Mouse (Mus musculus): ENCODE results near the gene Col4a5. TPM values are rescaled to one million over a fixed set of nuclear protein-coding genes. Genes with fewer than 3 reads are reported as not detected.

Gene Col4a5
- total RNA-seq, 2 experiments from 2014 or later = not detected

Other genes with a start within 250 kb of the Col4a5 start
- gene Col4a6, start 1.3 kb upstream of the Col4a5 start, total RNA-seq (2015; ENCODE audit: low replicate concordance) = not detected in 2 replicates
- not detected in 2 replicates for gene Col4a6, start 1.3 kb upstream of the Col4a5 start, total RNA-seq (2017; ENCODE audit: low replicate concordance)
- not detected in 2 replicates for gene Irs4, start 249.9 kb downstream of the Col4a5 start, total RNA-seq (2015; ENCODE audit: low replicate concordance)
- gene Irs4, start 249.9 kb downstream of the Col4a5 start, total RNA-seq (2017; ENCODE audit: low replicate concordance) = not detected in 2 replicates

Data from erythroblast, adult 5-6 weeks (primary cell).